Mouse (Mus musculus) CH12F3 (cell line): ENCODE measurements around the gene Dis3l2.

Experiments
- in situ Hi-C: fragments of 300-500 bp; cut with MboI; formaldehyde crosslinking; loops from 2 replicates; pipeline ENCODE4 v1.14.3; 2020; ENCODE audit warnings: low sequenced_read_pairs

The Dis3l2 gene

DNA sequence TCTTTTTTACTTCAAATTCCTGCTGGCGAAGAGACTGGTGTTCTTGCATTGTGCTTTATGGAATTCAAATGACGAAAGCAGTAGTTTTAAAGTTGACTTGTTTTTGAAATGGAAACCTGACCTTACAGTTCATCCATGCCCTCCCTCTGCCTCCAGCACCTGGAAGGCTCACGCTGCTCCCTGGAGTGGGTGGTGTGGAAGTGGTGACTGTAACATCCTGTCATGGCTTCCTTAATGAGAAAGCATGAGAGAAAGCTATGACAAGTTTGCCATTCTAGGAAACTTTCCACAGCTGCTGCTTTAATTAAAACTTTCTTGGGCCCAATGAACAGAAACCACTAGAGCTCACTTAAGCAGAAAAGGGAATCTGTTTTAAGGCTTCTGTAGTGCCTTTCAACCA is 210.3 kb downstream of the Dis3l2 start:
- in situ Hi-C loops: no loop called here

DNA sequence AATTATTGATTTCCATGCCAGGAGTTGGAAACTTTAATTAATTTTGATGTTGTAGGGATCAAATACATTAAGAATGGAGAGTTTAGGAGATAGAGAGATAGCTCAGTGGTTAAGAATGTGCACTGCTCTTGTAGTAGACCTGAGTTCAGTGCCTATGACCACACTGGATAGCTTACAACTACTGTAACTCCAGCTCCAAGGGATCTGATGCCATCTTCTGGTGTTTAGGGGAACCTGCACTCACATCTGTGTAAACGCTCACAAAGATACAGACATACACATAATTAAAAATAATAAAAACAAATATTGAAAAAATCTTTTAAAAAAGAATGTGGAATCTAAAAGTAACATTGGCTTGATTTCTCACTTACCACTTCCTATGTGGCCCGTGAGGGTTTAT is 211.1 kb downstream of the Dis3l2 start:
- in situ Hi-C loops: no loop called here

GRCm38 (mm10) chr1:86916355-86916984 is 212.9 kb downstream of the Dis3l2 start:
- in situ Hi-C loops: no loop called here

GRCm38 (mm10) chr1:86925776-86926175 is 222.2 kb downstream of the Dis3l2 start:
- in situ Hi-C loops: no loop called here

- in situ Hi-C loops: no loop called here
Measured at GRCm38 (mm10) chr1:86931606-86932379, 228.2 kb downstream of the Dis3l2 start.

DNA sequence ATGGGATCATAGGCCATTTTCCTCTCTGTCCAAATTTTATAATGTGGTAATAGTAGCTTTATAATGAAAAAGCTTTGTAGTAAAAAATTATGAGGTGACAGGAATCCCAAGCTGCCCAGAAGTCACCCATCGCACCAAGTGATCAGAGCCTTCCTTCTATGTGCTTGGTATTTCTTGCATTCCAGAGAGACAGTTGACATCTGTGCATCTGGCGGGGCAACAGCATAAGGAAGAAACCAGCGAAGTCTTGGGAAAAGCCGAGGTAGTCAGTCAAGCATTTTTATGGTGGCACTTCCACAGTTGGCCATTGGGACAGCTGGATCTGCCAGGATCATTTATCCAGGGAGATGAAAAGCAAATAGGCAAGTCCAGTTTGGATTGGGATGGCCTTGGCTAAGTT is 229.2 kb downstream of the Dis3l2 start:
- in situ Hi-C loops: no loop called here

GRCm38 (mm10) chr1:86933656-86934055 is 230.0 kb downstream of the Dis3l2 start:
- in situ Hi-C loops: no loop called here

DNA sequence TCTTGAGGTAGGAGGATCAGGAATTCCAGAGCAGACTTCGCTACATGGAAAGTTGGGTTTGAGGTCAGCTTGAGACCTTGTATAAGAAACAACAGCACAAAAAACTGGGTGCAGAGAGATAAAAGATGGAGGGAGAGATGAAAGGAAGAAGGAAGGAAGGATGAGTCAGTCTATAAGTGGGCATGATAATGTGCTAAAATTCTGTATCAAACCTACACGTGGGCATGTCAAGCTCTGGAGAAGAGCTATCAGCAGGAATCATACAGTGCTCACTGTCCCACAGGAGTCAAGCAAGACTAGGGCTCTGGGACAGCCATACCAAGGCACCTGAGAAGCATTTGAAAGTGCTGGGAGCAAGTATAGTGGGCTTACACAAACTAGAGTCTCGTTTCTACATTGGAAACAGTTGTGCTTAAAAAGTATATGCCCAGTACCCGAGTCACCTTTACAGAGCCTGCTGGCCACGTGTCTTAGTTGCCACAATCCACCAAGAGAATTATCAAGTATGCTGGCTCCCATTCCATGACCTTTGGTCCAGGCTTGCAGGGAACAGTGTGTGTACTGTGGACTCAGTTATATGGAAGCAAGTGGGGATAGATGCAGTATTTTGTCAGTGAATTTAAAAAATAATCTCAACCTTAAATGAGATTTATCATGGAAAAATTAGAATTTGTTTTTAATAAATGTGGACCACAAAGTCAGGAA is 248.0 kb downstream of the Dis3l2 start:
- in situ Hi-C loops: no loop called here

DNA sequence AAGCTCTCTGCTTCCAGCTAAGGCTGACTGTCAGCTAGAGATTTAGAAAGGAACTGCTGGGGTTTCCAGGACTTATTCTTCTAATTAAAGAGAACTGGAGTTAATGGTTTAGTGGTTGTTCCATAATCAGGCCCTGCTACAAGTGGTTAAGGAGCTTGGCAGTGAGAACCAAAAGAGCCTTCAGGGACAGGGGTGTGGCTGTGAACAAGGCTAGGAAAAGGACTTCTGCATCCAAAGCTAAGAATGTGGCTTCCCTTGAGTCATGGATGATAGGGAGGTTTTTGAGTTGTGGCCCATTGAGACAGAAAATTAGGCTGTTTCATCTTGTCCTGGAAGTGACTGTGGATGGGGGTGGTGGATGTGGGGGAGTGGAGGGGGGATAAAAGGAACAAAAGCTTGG is 252.2 kb downstream of the Dis3l2 start:
- in situ Hi-C loops: no loop called here

- in situ Hi-C loops: no loop called here
Measured at GRCm38 (mm10) chr1:86968261-86968964, 264.8 kb downstream of the Dis3l2 start.

DNA sequence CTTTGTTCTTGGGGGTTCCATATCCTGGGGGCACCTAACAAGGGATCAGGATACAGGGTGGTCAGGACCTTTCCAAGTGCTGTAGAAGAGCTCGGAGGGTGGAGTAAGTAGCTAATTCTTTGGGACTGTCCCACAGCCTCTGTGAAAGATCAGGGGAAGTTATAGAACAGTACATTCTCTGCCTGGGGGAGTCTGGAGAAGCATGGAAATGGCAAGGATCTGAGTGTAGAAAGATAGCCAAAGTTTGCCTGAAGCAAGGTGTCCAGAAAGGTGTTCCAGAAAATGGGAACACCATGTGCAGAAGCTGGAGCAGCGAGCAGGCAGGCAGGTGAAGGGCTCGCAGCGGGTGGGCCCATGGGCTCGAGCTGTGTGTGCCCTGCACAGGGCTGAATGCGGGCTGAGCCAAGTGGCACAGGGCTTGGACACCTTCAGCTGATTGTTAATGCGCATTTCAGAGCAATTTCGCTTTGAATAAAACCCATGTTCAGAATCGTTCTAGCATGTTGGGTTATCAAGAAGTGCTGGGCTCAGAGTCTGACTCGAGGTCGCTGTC is 265.6 kb downstream of the Dis3l2 start:
- in situ Hi-C loops: no loop called here

DNA sequence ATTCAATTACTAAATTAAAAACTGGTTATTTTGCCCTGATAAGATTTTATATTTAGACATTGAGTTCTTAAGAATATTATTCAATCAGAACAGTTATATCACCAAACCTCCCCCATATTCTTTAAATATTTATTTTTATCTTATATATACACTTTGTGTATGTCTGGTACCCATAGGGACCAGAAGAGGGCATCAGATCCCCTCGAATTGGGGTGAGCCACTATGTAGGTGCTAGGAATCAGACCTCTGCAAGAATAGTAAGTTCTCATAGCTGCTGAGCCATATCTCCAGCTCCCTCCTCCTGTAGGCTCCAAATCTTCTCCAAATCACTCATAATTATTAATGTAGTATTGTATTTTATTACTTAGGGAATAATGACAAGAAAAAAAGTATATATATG is 269.1 kb downstream of the Dis3l2 start:
- in situ Hi-C loops: no loop called here

DNA sequence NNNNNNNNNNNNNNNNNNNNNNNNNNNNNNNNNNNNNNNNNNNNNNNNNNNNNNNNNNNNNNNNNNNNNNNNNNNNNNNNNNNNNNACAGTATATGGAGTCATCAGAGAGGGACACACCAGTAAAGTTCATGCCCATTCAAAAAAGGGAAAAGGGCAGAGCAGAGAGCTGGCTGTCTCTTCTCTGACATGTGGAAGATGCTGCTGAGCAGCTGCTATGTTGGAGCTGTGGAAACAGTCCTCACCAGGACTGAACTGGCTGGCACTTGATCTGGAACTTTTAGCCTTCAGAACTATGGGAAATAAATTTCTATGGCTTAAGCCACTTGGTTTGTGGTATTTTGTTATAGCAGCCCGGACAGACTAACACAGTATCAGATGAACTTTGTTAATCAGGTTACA is 273.4 kb downstream of the Dis3l2 start:
- in situ Hi-C loops: no loop called here

GRCm38 (mm10) chr1:86986372-86986771 is 282.8 kb downstream of the Dis3l2 start:
- in situ Hi-C loops: no loop called here

DNA sequence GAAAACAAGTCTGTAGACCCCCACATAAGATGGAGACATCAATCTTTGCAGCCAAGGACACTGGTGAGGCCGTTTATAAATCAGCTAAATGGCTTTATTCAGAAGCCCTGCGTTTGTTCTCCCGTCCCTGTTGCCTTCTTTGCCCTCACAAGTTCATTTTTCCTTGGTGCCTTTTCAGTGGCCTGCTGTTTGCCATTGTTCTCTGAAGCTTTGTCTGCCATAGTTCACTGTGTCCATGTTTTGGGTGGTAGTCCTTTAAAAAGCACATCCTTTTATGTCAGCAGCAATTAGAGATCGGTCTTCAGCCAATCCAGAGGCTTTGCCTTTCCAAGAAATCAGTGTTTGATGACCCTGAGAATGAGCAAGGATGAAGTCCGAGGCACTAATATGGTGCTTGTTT is 289.2 kb downstream of the Dis3l2 start:
- in situ Hi-C loops: no loop called here

GRCm38 (mm10) chr1:86994023-86994422 is 290.4 kb downstream of the Dis3l2 start:
- in situ Hi-C loops: no loop called here

DNA sequence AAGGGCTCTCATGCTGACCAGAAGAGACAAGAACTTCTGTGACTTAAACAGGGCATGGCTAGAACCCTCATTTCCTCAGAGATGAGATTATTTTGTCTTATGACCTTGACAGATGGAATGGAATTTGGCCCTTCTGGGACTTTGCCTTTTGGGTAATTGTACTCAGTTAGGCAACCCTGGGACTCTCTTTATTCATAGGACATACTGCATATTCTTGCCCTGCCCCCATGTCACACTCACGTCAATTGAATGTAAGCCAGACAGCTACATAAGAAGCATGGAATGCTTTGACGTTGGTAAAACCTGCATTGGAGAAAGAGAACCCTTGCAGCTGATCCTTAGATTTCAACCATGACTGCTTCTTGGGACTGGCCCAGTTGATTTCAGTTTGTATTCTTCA is 294.4 kb downstream of the Dis3l2 start:
- in situ Hi-C loops: no loop called here

- in situ Hi-C loops: no loop called here
Measured at GRCm38 (mm10) chr1:87001365-87001764, 297.8 kb downstream of the Dis3l2 start.

- in situ Hi-C loops: no loop called here
Measured at GRCm38 (mm10) chr1:87002545-87003168, 299.0 kb downstream of the Dis3l2 start.

GRCm38 (mm10) chr1:87003169-87003552 is 299.6 kb downstream of the Dis3l2 start:
- in situ Hi-C loops: no loop called here

DNA sequence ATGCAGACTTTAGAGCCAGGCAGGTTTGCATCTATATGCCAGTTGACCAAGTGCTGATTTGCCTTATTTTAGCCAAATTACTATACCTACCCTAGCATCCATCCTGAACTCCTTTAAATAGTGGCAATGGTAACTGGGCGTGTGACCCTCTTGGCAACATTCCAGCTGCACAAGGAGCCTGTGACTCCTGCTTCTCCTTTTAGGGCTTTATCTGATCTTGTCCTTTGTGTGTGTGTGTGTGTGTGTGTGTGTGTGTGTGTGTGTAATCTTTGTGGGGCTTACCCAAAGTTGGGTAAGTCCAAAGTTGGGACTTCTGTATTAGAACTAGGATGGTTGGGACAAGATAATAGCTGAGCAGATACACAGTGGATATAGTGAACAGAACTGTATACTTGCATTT is 302.8 kb downstream of the Dis3l2 start:
- in situ Hi-C loops: no loop called here
